Mouse (Mus musculus) liver, postnatal 0 days (tissue): ENCODE results near the gene Cars.

Source experiments
- CTCF ChIP-seq: sonication (generic); IDR thresholded peaks from 2 replicates; pipeline ENCODE4 v1.5.1; 2016; ENCODE audit warnings: antibody characterized with exemption, low read depth
- EP300 ChIP-seq: IDR thresholded peaks from 2 replicates; pipeline ENCODE4 v1.6.1; 2016; ENCODE audit warnings: antibody characterized with exemption, low read depth, mild to moderate bottlenecking

GRCm38 (mm10) chr7:143625151-143625550 is 25.3 kb upstream of the Cars start:
- TF ChIP-seq CTCF (no peak), EP300 (no peak)
